Mouse (Mus musculus) fibroblast of lung, adult 2 months (primary cell): ENCODE data around the gene Grip1.

Source experiments
- DNase-seq: peaks from one replicate; pipeline ENCODE4 v3.0.0-alpha.2; 2011; ENCODE audit warnings: low read depth

Gene Grip1

DNA sequence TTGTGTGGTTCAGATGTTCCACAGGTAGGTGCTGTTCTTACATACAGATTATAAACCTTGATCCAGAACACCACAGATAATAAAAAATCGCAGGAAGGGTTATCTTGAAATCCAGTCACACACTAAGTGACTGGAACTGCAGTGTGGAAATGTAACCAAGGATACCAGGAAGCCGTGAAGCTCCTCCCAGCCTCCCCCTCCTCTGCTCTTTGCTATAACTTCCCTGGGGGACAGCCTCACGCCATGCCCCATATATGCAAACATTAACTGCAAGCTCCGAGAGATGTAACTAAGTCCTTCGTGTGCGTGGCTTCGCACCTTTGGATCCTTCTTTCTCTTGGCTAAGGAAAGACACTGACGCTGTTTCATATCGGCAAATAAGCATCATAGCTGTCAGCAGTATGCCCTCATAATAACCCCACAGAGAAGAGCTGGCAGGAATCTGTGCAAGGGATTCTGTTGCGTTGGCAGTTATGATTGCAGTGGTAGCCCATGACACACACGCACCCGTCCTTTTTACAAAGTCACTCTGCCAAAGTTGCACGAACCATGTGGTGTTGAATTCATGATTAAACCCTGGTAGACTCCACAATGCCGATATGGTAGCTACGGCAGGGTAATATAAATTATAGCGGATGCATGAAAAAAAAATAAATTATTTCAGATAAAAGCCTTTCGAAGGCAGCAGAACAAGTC is 503.8 kb downstream of the Grip1 start:
- no peak for DNase-seq

DNA sequence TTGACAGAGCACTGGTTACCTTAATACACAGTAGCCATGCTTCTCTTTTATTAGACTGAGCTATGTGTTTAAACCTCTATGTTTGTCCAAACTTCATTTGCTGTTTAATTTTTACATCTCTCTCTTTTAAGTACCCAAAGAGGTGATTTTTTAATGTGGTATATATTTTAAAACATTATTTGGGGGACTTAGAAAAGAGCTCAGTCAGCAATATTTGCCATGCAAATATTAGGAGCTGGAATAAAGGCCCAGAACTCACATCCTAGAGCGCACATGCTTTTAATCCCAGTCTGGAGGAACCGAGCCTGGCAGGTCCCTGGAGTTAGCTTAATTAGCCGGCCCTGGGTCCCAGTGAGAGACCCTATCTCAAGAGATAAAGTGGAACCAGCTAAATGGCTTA is 507.3 kb downstream of the Grip1 start:
- no peak for DNase-seq

DNA sequence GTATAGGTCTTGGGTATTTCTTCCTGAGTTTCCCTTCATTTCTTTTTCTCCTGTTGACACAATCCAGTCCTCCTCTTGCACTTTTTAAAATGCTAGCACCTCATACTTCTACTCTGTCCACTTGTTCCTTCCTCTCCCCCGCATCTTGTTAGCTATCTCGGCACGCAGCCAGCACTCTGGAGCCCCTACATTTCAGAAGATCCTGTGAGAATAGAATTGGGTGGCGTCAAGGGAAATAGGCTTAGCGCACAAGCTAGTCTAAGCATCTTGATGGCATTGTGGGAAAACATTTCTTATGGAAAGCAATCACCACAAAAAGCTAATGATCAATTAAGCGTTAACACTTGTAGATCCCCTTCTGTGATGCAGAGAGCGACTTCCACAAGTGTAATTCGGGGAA is 512.7 kb downstream of the Grip1 start:
- no peak for DNase-seq

- DNase-seq: no peak
Observed at GRCm38 (mm10) chr10:119979396-119979795, 525.8 kb downstream of the Grip1 start.

DNA sequence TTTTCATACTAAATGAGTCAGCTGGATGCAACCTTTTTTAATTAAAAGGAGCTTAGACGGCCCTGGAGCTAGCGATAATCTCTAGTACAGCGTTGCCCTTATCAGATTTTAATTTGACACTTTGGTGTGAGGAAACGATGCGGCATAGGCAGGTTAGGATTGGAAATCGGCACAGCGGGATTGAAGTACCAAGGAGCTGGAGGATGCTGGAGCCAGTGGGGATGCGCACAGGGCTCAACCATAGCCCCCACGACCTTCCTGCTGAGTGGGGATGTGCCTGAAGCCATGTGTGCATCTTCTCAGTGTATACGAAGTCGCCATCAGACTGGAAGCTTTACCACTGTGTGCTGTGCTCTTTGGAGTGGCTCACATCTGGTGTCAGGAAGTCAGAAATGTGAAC is 526.4 kb downstream of the Grip1 start:
- DNase-seq: no peak

DNA sequence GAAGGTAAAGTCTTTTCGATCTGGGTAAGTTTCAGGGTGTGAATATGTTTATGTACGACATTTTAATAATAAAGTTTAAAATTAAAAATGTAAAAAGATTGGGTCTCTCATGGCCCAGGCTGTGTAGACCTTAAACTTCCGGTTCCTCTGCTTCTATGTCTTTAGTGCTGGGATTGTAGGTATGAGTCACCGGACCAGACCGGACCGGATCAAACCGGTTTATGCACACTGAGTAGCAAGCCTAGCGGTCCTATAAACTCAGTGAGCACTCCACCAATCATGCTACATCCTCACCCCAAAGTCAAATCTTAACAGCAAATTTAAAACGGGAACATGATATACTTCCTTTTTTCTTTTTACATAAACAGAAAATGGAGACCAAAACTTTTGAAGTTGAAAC is 530.7 kb downstream of the Grip1 start:
- no peak for DNase-seq

DNA sequence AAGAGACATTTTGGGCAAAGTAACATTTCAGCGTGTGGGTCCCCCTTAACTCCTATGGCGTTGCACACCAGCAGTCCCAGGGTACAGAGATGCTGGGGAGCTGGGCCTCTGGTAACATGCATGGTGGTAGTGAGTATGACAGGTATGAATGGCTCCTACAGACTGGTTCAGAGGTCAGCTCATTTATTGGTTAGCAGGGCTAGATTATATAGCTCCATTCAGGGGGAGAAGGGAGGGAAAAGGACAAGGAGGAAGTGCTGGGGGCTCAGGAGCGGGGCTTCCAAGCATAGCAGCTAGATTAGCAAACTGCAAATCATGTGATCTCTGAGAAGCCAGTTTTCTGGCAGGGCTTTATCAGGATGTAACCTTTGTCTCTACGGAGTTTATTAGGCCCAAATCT is 544.8 kb downstream of the Grip1 start:
- DNase-seq: no peak

- no peak for DNase-seq
Observed at GRCm38 (mm10) chr10:120002149-120002548, 548.5 kb downstream of the Grip1 start.

DNA sequence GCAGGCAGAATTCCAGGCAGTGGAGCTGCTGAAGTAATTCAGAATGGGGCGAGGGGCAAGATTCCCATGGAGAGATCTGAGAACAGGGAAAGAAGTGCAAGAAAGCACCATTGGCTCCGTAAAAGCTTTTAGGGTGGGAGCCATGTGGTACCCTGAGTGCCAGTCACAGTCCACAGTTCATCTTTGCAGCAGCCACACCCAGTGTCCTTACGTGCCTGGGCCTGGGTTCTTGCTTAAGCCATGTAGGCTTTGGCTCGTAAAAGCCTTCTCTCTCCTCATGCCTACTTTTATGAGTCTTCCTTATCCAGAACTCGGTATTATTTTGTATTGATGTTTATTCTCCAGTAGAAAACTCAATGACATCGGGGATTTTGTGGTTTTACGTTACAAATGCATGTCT is 550.5 kb downstream of the Grip1 start:
- no peak for DNase-seq

GRCm38 (mm10) chr10:120005581-120005980 is 552.0 kb downstream of the Grip1 start:
- DNase-seq: no peak

GRCm38 (mm10) chr10:120012331-120012730 is 558.7 kb downstream of the Grip1 start:
- DNase-seq: no peak

DNA sequence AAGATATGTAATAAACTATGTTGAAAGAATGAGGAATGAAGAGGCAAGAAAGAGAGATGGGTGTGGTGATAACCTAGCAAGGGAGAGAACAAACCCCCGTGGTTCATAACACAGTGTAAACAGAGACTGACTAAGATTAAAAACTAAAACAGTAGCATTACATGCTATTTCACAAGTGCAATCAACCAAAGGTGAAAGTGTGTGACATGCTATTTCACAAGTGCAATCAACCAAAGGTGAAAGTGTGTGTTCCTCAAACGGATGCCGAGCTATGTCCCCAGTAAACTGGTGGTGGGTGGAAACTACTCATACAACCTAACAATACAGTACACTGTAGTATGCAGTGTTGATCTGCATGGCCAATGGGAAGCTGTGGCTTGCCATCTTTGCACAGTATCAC is 561.5 kb downstream of the Grip1 start:
- no peak for DNase-seq

- DNase-seq: no peak
Observed at GRCm38 (mm10) chr10:120026437-120026836, 572.8 kb downstream of the Grip1 start.

- no peak for DNase-seq
Observed at GRCm38 (mm10) chr10:120030901-120031300, 577.3 kb downstream of the Grip1 start.

DNA sequence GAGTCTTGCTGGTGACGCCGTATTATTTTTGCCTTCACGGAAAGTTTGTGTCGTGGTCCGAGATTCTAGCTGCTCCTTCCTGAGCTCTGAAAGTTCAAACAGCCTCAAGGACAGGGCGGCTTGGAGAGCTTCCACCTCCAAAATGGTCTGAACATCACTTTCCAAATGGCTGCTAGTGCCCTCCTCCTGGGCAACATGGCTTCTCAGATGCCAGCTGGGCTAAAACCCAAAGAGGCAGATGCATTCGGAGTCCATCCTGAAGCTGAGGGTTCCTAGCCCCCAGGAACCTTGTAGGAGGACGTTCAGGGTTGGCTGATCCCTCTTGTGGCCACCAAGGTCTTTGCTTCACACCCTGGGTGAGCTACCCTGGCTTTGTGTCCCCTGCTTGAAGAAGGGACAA is 577.7 kb downstream of the Grip1 start:
- no peak for DNase-seq

DNA sequence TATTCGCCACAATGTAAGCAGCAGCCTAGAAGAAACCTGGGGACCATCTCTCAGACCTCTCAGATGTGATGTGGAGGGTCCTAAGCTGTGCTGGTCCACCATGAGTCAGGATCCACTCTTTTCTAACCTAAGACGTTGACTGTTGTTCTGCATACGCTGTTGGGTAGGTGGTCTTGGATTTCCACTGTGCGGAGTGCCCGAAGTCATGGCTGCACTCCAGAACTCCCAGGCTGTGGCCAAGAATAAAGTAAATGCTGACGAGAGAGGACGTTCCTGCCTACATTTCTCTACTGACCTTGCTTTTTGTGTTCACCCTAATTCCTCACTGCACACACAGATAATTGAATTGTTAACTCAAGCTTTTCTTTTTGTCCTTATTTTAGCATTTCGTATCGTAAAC is 580.2 kb downstream of the Grip1 start:
- no peak for DNase-seq

GRCm38 (mm10) chr10:120035211-120035733 is 581.6 kb downstream of the Grip1 start:
- no peak for DNase-seq

DNA sequence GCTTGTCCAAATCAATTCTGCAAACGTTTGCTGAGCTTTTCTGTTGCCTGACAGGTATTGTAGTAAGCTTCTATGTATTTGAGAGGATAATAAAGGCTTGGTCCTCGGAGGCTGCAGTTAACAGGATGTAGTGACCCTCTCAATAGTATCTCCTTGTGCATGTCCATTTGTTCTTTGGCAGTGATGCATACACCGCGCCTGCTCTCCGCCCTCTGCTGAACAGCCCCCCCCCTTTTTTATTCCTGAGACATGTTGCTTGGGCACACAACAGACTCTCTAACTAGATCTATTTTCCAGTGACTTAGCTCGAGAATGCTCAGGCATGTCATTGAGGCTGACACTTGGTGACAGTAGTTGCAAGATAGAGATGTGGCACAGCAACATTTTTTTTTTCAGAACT is 582.2 kb downstream of the Grip1 start:
- DNase-seq: no peak

- DNase-seq: no peak
Observed at GRCm38 (mm10) chr10:120038194-120038593, 584.6 kb downstream of the Grip1 start.

GRCm38 (mm10) chr10:120044237-120044636 is 590.6 kb downstream of the Grip1 start:
- no peak for DNase-seq

GRCm38 (mm10) chr10:120044714-120045234 is 591.1 kb downstream of the Grip1 start:
- DNase-seq: no peak

- DNase-seq: no peak
Observed at GRCm38 (mm10) chr10:120060579-120061237, 607.1 kb downstream of the Grip1 start.
